Mouse (Mus musculus) left cerebral cortex, postnatal 14 days (tissue): ENCODE data around the gene Tiam1. TPM values are rescaled to one million over a fixed set of nuclear protein-coding genes. Genes with fewer than 3 reads are reported as not detected.

ENCODE experiments used
- DNase-seq, 2 experiments: peaks; one replicate each; pipeline ENCODE4 v3.0.0; 2021 to 2022; ENCODE audit warnings: low spot score in 2 of 2, mixed read lengths in 1 of 2
- intact Hi-C: fragments of 180-260 bp; cut with DNase I; formaldehyde crosslinking; loops from one replicate; pipeline ENCODE4 v1.15.1; 2025
- total RNA-seq, 2 experiments: library from RNA; stranded (reverse); gene quantifications; 2 replicates each; pipeline ENCODE4 v1.2.3; 2021

Gene Tiam1
- total RNA-seq, 2 experiments from 2014 or later, result 88.5 to 101 TPM

DNA sequence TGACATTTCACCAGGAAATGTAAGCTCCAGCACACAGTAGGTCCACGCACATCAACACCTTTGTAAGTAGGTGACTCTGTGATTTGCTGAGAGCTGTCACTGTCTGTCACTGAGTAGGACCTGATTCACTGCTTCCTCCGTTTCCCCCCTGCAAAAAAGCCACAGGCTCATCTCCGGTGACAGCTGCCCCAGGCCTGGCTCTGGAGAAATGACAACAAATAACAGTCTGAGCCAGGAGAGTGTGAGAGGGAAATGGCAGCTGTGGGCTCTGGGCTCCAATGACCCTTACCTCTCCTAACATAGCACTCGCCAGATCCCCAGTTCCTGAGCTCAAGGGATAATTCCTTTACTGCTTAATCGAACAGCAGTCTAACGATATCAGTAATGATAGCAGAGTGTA is 301.7 kb downstream of the Tiam1 start:
- no peak for DNase-seq
- intact Hi-C loops, result loop anchor here (5.0 kb wide), 2 partner anchors 325 to 345 kb away; no protein-coding TSS in a partner anchor

GRCm38 (mm10) chr16:89840361-89840760 is 303.2 kb downstream of the Tiam1 start:
- intact Hi-C loops, result loop anchor here (5.0 kb wide), 2 partner anchors 327 to 347 kb away; no protein-coding TSS in a partner anchor
- no peak for DNase-seq

DNA sequence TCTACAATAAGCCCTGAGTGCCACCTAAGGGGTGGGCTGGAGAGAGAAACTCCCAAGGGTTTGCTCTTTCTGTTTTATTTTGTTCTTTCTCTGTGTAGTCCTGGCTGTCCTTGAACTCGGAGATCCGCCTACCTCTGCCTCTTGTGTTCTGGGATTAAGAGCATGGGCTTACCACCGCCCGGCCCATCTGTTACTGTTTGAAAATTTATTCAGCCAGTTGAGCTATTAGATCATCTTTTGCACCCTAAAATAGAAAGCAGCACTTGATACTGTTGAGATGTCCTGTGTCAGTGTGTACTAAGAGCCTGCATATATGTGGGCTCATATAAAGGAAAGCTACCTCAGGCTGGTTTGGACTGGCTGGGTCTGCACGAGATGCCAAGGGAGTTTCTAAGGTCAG is 303.7 kb downstream of the Tiam1 start:
- intact Hi-C loops, result loop anchor here (5.0 kb wide), 2 partner anchors 327 to 347 kb away; no protein-coding TSS in a partner anchor
- DNase-seq, result no peak

- no peak for DNase-seq
- intact Hi-C loops, result no loop called here
Observed at GRCm38 (mm10) chr16:89837096-89837495, 306.5 kb downstream of the Tiam1 start.

GRCm38 (mm10) chr16:89835551-89835950 is 308.0 kb downstream of the Tiam1 start:
- intact Hi-C loops, result no loop called here
- no peak for DNase-seq

DNA sequence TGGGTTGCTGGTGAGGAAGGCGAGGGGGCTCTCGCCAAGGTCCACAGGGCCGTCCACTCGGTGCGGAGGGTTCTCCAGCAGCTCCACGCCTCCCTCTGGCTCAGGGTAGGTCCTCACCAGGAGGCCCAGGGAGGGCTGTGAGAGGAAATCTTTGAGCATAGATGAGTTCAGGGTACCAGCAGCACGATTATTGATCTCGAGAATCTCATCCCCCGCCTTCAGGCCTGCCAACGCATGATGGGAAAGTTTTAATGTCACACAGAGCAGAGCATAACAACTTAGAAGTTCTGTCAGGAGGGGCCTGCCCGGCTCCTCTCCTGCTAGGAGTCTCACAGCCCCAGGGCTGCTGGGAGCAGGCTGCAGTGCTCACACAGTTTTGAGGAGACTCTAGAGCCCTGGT is 310.6 kb downstream of the Tiam1 start:
- intact Hi-C loops, result no loop called here
- no peak for DNase-seq

- intact Hi-C loops, result loop anchor here (1.0 kb wide), 1 partner anchor 57 kb away; no protein-coding TSS in a partner anchor
- peak; percentile 74 to 76 for DNase-seq
Observed at GRCm38 (mm10) chr16:89831172-89831571, 312.4 kb downstream of the Tiam1 start.

DNA sequence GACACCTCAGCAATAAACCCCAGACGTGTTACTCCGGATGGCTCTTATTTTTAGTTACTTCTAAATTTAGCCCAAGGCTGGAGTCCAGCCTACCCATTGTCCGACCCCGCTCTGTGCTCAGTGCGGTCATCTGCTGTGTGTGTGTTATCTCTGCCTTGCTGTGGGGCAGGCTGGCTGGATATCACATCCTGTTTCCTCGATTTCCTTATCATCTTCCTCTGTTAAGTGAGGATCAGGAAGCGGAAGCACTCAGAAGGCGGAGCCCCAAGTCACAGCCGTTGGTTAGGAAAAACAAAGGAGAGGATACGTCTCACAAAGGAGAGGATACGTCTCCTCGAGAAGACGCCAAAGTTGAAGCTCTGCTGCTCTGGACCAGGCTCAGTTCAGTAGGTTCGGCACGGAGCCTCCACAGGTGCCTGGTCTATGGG is 313.3 kb downstream of the Tiam1 start:
- no peak for DNase-seq
- intact Hi-C loops, result no loop called here

DNA sequence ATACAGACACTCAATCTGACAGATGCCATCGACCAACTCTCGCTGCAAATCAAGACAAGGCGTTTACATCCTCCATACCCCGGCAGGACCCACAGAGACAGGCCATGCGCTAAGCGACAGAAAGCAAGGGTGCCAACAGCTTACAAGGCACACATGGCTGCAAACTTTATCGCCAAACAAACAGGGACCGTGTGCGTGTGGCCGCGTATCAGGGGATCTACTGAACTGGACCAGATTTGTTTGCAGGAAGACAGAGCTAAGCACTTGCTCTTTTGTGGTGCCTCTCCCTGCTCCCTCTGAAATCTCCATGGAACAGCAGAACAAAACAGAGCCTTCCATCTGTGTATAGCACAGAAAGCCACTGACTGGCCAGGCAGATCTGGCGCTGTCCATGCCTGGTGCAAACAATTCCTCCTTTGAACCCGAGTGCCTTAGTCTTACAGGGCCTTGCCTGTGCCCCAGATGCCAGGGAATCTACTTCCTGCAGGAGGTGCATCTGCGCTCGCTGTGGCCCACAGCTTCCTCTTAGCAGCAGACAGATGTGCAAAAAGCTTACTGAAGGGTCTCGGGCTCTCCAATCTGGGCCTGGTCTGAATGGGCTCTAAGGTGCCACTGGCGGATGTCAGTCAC is 316.0 kb downstream of the Tiam1 start:
- DNase-seq, result peak in 1 of 2 experiments; percentile 46
- intact Hi-C loops, result no loop called here

- no peak for DNase-seq
- intact Hi-C loops, result no loop called here
Observed at GRCm38 (mm10) chr16:89825875-89826274, 317.7 kb downstream of the Tiam1 start.

- intact Hi-C loops, result no loop called here
- peak in 1 of 2 experiments; percentile 31 for DNase-seq
Observed at GRCm38 (mm10) chr16:89822882-89823281, 320.7 kb downstream of the Tiam1 start.

GRCm38 (mm10) chr16:89818661-89819060 is 324.9 kb downstream of the Tiam1 start:
- no peak for DNase-seq
- intact Hi-C loops, result no loop called here

- intact Hi-C loops, result no loop called here
- no peak for DNase-seq
Observed at GRCm38 (mm10) chr16:89817861-89818630, 325.5 kb downstream of the Tiam1 start.

DNA sequence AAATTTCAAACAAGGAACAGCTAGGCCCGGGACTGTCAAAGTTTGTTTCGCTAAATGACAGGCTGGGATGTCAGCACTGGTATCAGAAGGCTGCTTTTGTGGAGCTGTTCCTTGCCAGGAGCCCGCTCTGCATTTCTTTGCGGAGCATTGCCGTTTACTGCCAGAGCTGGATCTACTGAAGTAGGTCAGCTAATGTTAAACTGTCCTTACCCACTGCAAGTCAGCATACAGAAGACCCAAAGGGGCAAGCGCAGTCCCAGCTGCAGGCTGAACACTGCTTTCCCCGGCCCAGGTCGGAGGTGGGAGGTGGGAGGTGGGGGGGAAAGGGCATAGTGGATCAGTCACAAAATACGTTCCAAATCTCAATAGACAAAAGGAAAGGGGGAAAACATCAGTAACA is 326.3 kb downstream of the Tiam1 start:
- DNase-seq, result no peak
- intact Hi-C loops, result no loop called here

DNA sequence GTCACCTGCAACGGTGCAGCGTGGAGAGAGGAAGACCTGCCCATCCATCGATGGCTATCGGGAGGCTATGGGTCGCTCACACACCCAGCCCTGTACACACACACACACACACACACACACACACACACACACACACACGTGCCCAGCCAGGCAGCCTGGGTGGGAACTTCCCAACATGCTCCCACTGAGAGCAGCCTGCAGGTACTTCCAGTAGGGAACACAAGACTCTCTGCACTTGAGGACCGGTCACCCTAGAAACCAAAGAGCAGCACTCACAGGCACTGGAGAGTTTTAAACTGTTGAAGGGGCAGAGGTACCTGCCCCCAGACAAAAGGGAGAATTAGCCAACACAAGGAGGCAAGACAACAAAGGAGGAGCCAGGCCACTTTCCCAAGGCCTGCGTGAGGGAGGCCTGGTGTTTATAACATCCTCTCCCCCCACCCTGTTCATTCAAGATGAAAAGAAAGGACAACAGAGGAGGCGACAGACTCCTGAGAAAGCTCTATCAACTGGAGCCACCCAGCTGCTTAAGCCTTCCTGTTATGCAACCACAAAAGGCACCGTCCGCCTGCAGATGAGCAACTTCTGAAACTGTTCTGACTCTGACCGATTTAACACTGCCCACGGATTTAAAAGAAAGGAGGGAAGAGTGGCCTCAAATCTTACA is 326.9 kb downstream of the Tiam1 start:
- intact Hi-C loops, result no loop called here
- DNase-seq, result peak in 1 of 2 experiments; percentile 61

DNA sequence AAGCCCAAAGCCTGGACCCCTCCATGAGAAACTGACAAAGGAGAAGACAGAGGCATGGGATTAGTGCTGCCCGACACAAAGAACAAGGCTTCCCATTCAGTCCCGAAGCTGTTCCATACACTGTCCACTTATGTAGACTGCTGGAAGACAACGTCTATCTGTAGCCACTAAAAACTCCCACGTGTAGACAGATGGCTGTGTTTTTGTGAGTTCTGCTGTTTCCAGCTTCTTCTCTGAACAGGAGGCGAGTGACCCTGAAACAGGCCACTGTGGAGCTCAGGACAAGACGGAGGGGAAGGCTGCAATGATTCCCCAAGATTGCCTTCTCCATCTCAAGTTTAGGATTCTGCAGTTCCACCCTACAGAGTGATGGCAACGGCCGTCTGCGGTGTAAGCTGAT is 330.0 kb downstream of the Tiam1 start:
- DNase-seq, result peak; percentile 37 to 66
- intact Hi-C loops, result no loop called here

- DNase-seq, result no peak
- intact Hi-C loops, result no loop called here
Observed at GRCm38 (mm10) chr16:89812891-89813290, 330.7 kb downstream of the Tiam1 start.

- intact Hi-C loops, result no loop called here
- no peak for DNase-seq
Observed at GRCm38 (mm10) chr16:89810398-89810797, 333.2 kb downstream of the Tiam1 start.

- intact Hi-C loops, result no loop called here
- no peak for DNase-seq
Observed at GRCm38 (mm10) chr16:89808168-89808567, 335.4 kb downstream of the Tiam1 start.

DNA sequence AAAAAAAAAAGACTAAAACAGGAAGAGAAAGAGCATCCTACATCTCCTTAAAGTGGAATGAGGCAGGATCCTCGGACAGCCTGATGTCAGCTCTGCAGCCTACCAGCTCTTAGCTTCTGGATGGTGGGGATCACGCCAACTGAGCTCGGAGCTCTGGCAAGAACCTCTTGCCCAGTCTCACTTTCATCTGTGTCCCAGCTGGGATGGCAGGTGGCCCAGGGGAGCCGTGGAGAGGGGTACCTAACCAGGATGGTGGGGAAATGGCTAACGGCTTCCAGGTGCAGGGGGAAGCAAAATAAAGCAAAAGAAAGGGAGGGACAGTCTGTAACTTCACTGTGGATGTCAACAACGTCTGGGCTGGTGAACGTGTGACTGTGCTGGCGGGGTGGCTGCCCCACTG is 337.6 kb downstream of the Tiam1 start:
- no peak for DNase-seq

More for the DNA sequence above, 337.6 kb downstream of the Tiam1 start:
- intact Hi-C loops, result no loop called here
